Mouse (Mus musculus) neural tube, embryonic 12.5 days (tissue): Measurements from ENCODE around the gene Sap30bp. TPM values are rescaled to one million over a fixed set of nuclear protein-coding genes. Genes with fewer than 3 reads are reported as not detected.
A peak's percentile ranks its signal among the peaks of the same experiment; 100 is the strongest.

ENCODE experiments used
- ATAC-seq: fragments of 200-750 bp; cut with Nextera tagmentation; 2 replicates; pipeline ENCODE4 v1.8.0; 2017; ENCODE audit warnings: low read depth, mild to moderate bottlenecking, moderate TSS enrichment, moderate library complexity; ENCODE audit not compliant: low FRiP score
- H3K27ac ChIP-seq: fragments of 300-500 bp; sonication (generic); 2 replicates; pipeline ENCODE4 v1.5.1; 2016
- H3K27me3 ChIP-seq: fragments of 300-500 bp; sonication (generic); replicated peaks from 2 replicates; pipeline ENCODE4 v1.6.1; 2016; ENCODE audit warnings: mild to moderate bottlenecking
- H3K36me3 ChIP-seq: fragments of 300-500 bp; sonication (generic); 2 replicates; pipeline ENCODE4 v1.6.1; 2016; ENCODE audit warnings: mild to moderate bottlenecking
- H3K4me1 ChIP-seq: fragments of 300-500 bp; sonication (generic); 2 replicates; pipeline ENCODE4 v1.6.1; 2016
- H3K4me2 ChIP-seq: fragments of 300-500 bp; sonication (generic); replicated peaks from 2 replicates; pipeline ENCODE4 v1.6.1; 2016; ENCODE audit warnings: mild to moderate bottlenecking
- H3K4me3 ChIP-seq: fragments of 300-500 bp; sonication (generic); 2 replicates; pipeline ENCODE4 v1.5.1; 2016
- H3K9ac ChIP-seq: fragments of 300-500 bp; sonication (generic); 2 replicates; pipeline ENCODE4 v1.6.1; 2016; ENCODE audit warnings: mild to moderate bottlenecking
- H3K9me3 ChIP-seq: fragments of 300-500 bp; sonication (generic); 2 replicates; pipeline ENCODE4 v1.6.1; 2016; ENCODE audit warnings: mild to moderate bottlenecking
- WGBS: fragments of 180-500 bp; shearing (Covaris S2); methylation state at CpG from one replicate; pipeline ENCODE4 v1.1.7; 2016; 5-methylcytosine and 5-hydroxymethylcytosine counted together
- polyA plus RNA-seq: library from polyadenylated mRNA; unstranded; fragments of >200 nt; fragmentation: Nextera tagmentation; extraction: Ambion mirVana; gene quantifications from 2 replicates; pipeline ENCODE4 v1.2.1, GENCODE M21; 2016

The Sap30bp gene
- polyA plus RNA-seq, 1 experiment from 2014 or later = 54.8 TPM

DNA sequence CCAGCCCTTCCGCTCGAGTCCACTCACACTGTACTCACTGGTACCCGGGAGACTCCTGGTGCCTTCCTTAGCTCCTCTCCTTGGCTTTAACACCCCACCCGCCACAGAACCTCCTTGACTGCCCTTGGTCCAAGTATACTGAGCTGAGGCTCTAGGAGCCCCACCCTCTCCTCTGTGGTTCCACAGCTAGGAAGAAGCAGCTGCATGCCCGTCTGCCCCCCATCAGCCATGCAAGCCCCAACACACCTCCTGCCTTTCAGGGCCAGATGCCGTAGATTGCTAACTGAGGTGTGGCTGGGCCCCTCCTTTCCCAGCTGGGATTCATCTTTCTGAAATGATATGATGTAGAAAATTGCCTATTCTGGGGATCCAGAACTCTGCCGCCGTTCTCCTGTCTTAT is 12.2 kb downstream of the Sap30bp start:
- no peak for ATAC-seq
- Histone ChIP-seq H3K4me1 (peaks cover 5% of the 10 kb centered on the region; the same call in 1 of the 2 replicates), H3K4me3 (no peak overlapping the region), H3K36me3 (peaks cover 74% of the 10 kb centered on the region), H3K27me3 (no peaks in the 10 kb centered on the region), H3K9ac (no peak overlapping the region), H3K27ac (no peak overlapping the region), H3K4me2 (no peak overlapping the region), H3K9me3 (no peaks in the 10 kb centered on the region)
- WGBS = 94% methylated on average over 8 of the region's 8 CpGs

DNA sequence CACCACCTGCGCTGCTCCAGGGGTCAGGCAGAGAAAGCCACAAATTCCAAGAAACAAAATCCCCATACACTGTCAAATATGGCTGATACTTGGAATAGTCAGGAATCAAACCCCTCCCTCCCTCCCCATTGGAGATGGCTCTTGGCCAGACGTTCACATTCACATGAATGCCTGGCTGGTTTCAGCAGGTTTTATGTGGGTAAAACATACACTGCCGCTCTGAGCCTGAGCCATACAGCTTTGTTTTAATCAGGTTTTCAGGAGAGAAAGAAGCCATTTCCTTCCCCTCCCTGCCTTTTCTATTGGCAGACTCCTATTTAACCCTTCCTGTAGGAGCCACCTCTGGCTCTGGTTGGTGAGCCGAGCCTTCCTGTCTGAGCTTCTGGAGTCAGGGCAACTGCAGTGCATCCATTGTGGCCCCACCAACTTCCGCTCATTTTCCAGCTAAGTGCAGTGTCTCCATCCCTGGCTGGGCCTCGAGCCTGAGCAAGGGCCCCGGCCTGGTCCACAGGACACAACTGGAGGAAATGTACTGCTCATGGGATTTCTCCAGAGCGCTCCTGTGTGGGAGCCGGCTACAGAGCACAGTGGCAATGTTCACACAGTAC is 13.2 kb downstream of the Sap30bp start:
- ATAC-seq = no peak
- no peak overlapping the region for H3K4me3 ChIP-seq
- no peak overlapping the region for H3K4me2 ChIP-seq
- H3K9ac ChIP-seq = no peak overlapping the region
- H3K9me3 ChIP-seq = no peaks in the 10 kb centered on the region
- peaks cover 9% of the 10 kb centered on the region; the same call in 1 of the 2 replicates for H3K4me1 ChIP-seq
- no peaks in the 10 kb centered on the region for H3K27me3 ChIP-seq
- 89% methylated on average over 9 of the region's 9 CpGs for WGBS
- H3K36me3 ChIP-seq = peaks cover 72% of the 10 kb centered on the region
- H3K27ac ChIP-seq = no peak overlapping the region

DNA sequence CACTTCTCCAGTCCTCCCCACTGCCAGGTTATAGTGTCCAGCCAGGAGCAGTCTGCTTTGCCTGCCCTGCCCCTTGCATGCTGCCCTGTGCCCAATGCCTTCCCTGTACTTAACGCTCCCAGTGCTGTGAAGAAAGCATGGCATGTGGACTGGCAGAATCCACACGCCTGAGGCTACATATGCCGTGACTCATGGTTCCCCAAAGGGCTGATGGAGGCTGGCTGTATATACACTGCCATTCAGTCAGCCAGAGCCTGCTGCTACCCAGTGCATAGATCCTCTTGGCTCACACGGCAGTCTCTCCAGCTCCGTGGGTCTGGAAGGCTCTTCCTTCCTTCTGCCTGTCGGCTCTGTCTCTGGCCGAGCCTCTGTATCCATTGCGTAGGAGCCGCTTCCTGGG is 15.2 kb downstream of the Sap30bp start:
- Histone ChIP-seq H3K4me1 (peaks cover 9% of the 10 kb centered on the region; the same call in 1 of the 2 replicates), H3K4me2 (no peak overlapping the region), H3K9me3 (no peaks in the 10 kb centered on the region), H3K9ac (no peak overlapping the region), H3K4me3 (no peak overlapping the region), H3K27me3 (no peaks in the 10 kb centered on the region), H3K36me3 (peaks cover 71% of the 10 kb centered on the region), H3K27ac (no peak overlapping the region)
- no peak for ATAC-seq
- 93% methylated on average over 9 of the region's 9 CpGs for WGBS

DNA sequence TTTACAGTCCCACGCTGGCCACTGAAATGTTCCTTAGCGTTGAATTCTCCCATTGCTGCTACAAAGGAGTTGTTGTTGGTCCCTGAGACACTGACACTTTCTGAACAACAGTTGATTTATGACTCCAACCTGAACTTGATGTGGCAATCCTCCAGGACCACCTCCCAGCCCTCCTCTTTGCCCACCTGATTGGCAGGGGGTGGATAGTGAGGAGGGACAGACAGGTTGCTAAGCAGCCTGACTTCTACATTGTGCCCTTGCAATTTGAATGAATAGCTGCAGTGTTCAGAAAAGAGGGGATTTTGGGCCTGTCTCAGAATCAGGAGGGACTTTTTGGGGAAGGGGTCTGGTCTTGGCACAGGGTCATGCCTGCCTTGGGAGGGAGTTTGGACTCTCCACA is 17.6 kb downstream of the Sap30bp start:
- Histone ChIP-seq H3K4me1 (peaks cover 23% of the 10 kb centered on the region), H3K27ac (no peak overlapping the region), H3K27me3 (no peaks in the 10 kb centered on the region), H3K9ac (0 out of 2 replicates have a peak overlapping the region, but pooled peaks have one; percentile 29), H3K36me3 (peaks cover 76% of the 10 kb centered on the region), H3K4me2 (no peak overlapping the region), H3K9me3 (no peaks in the 10 kb centered on the region), H3K4me3 (no peak overlapping the region)
- ATAC-seq = no peak
- WGBS = 76% methylated on average over 2 of the region's 2 CpGs

DNA sequence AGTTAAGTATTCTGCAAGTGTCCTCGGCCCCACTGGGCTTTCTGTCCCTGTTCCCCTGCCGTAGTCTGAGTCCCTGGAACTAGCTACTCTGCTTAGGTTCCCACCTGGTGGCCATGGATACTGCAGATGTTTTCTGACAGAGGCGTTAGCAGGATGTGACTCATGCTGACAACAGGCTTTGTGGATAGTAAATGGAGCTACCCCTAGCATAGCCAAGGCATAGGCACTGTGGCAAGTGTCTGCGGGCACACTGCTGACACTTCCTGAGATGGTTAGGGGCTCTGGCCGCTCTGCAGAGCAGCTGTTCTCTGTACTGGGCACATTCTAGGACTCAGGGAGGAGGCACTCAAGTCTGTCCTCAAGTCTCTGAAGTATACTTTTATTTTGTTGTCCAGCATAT is 21.6 kb downstream of the Sap30bp start:
- no peak overlapping the region for H3K4me2 ChIP-seq
- H3K4me3 ChIP-seq = no peak overlapping the region
- H3K27ac ChIP-seq = 0 out of 2 replicates have a peak overlapping the region, but pooled peaks have one; percentile 6
- H3K9me3 ChIP-seq = no peaks in the 10 kb centered on the region
- peaks cover 43% of the 10 kb centered on the region for H3K4me1 ChIP-seq
- no peak overlapping the region for H3K9ac ChIP-seq
- H3K27me3 ChIP-seq = no peaks in the 10 kb centered on the region
- 87% methylated on average over 5 of the region's 5 CpGs for WGBS
- peaks cover 68% of the 10 kb centered on the region for H3K36me3 ChIP-seq
- no peak for ATAC-seq

DNA sequence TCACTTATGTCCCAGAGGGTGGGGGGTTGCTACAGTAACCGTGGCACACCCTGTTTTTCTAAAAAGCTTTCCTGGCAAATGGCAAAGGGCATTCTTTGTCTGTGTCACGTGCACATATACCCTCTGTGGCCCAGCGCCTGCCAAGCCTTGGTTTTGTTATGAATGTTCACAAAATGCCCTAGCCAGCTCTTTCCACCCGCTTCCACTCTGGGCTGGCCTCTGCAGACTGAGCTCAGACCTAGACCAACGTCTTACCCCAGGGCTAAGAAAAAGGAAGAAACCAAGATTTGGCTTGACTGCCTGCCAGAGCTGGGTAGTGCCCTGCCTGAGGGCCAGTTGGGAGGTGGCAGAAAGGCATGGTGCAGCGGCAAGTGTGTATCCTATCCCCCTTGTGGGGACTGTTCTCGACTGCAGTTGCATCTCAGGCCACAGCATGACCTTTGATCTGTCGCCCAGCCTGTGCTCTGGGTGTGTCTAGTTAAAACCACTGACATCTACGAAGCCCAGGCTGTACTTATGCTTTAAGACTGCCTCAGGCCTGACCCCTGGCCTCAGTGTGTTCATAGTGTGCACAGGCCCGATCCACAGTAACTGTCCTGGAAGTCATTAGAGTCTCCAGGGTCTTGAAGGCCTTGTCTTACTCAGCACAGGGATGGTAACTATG is 22.2 kb downstream of the Sap30bp start:
- Histone ChIP-seq H3K36me3 (peaks cover 68% of the 10 kb centered on the region), H3K9me3 (no peaks in the 10 kb centered on the region), H3K27me3 (no peaks in the 10 kb centered on the region), H3K9ac (no peak overlapping the region), H3K4me3 (no peak overlapping the region), H3K4me2 (no peak overlapping the region), H3K4me1 (peaks cover 37% of the 10 kb centered on the region), H3K27ac (no peak overlapping the region)
- 63% methylated on average over 10 of the region's 10 CpGs for WGBS
- no peak for ATAC-seq

DNA sequence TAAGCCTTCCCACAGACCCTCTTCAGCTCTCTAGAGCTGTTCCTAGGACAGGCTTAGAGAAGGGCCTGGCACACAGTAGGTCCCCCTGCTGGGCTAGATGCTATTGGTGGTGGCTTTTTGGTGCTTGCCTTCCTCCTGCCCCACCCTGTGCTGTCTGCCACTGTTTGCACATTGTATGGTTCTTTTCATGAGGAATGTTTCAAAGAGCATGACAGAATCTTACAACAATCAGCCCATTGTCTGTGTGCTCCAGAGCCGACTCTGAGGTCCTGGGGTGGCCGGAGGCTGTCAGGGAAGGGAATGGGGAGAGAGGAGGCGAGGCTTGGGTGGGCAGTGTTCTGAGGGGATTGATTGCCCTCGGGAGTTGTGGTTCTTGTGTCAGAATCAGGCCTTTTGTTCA is 23.4 kb downstream of the Sap30bp start:
- peak; percentile 86 for ATAC-seq
- H3K4me2 ChIP-seq = no peak overlapping the region
- 6% methylated on average over 4 of the region's 4 CpGs for WGBS
- H3K4me1 ChIP-seq = peaks cover 34% of the 10 kb centered on the region
- no peak overlapping the region for H3K4me3 ChIP-seq
- 0 out of 2 replicates have a peak overlapping the region, but pooled peaks have one; percentile 8 for H3K27ac ChIP-seq
- peaks cover 75% of the 10 kb centered on the region for H3K36me3 ChIP-seq
- no peaks in the 10 kb centered on the region for H3K9me3 ChIP-seq
- no peak overlapping the region; the same call in 1 of the 2 replicates for H3K9ac ChIP-seq
- H3K27me3 ChIP-seq = no peaks in the 10 kb centered on the region

DNA sequence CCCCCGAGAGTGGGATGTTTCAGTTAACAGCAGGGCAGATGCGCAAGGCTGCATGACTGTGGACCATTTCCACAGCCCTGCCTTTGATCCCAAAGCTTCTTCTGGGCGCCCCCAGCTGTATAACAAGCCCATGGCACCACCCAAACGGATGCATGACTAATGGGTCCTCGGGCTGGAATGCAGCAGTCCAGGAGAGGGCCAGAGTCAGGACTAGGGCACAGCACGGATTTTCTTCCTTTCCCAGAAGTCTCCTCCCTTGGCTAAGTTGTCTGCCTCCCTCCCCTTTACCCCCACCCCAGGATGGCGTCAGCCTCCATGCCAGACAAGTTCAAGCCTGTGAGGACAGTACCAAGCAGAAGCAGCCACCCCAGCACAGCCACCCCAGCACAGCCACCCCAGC is 24.9 kb downstream of the Sap30bp start:
- no peaks in the 10 kb centered on the region for H3K9me3 ChIP-seq
- 56% methylated on average over 7 of the region's 7 CpGs for WGBS
- H3K27ac ChIP-seq = no peak overlapping the region
- H3K36me3 ChIP-seq = peaks cover 76% of the 10 kb centered on the region
- no peaks in the 10 kb centered on the region for H3K27me3 ChIP-seq
- no peak overlapping the region for H3K4me3 ChIP-seq
- H3K4me2 ChIP-seq = no peak overlapping the region
- peaks cover 34% of the 10 kb centered on the region for H3K4me1 ChIP-seq
- ATAC-seq = no peak
- H3K9ac ChIP-seq = no peak overlapping the region

DNA sequence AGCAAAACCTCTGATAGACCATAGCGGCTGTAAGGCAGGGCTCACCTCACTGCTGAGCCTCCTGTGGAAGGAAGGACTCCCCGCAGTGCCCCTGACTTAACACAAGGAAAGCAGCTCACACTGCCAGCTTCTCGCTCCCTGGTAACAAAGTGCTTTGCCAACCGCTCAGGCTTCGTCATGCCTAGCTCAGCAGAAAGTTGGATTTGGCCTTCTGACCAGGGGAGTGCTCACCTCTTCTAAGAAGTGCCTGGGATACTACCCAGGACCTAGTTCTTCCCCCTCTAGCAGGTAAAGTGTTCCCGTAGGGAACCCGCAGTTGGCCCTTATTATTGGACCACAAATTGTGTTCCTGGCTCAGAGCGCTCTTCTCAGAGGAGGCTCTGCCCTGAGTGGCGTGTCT is 25.9 kb downstream of the Sap30bp start:
- H3K4me1 ChIP-seq = peaks cover 34% of the 10 kb centered on the region
- ATAC-seq = no peak
- no peaks in the 10 kb centered on the region for H3K9me3 ChIP-seq
- no peak overlapping the region for H3K4me2 ChIP-seq
- no peak overlapping the region for H3K4me3 ChIP-seq
- H3K27me3 ChIP-seq = no peaks in the 10 kb centered on the region
- H3K9ac ChIP-seq = no peak overlapping the region
- H3K27ac ChIP-seq = no peak overlapping the region
- 95% methylated on average over 9 of the region's 9 CpGs for WGBS
- peaks cover 78% of the 10 kb centered on the region for H3K36me3 ChIP-seq

DNA sequence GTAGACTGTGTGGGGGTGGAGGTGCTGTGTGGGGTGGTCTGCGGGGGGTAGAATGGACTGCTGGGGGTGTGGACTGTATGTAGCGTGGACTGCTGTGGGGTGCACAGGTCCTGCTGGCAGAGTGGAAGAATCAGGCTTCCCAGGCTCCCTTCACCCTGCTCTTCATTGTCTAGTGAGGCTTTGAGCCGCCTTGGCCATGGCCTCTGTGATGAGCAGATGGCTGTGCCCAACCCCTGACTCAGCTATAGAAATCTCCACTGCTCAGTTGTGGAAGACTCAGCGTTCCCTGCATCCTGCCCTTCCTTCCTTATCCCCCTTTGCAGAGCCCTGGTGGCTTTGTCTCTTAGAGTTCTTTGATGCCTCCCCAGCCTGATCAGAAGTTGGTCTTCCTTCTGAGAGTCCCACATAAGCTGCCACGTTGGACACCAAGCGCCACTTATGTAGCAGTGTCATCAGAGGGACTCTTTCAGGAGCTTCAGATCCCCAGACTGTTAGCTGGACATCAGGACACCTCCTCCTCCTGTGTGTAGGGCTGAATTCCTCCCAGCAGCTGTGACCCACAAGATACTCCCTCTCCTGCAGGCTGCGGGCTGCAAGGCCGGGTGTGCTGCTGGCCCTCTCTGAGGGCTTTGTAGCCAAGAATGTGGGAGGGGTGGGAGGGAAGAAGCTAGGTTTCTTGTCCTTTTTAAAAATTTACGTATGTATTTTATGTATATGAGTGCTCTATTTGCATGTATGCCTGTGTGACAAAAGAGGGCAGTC is 29.8 kb downstream of the Sap30bp start:
- no peak overlapping the region for H3K4me2 ChIP-seq
- H3K36me3 ChIP-seq = peaks cover 86% of the 10 kb centered on the region
- H3K27me3 ChIP-seq = no peaks in the 10 kb centered on the region
- no peak overlapping the region for H3K4me3 ChIP-seq
- H3K27ac ChIP-seq = no peak overlapping the region
- no peak overlapping the region for H3K9ac ChIP-seq
- no peaks in the 10 kb centered on the region for H3K9me3 ChIP-seq
- no peak for ATAC-seq
- H3K4me1 ChIP-seq = peaks cover 2% of the 10 kb centered on the region; the same call in 1 of the 2 replicates
- 92% methylated on average over 9 of the region's 9 CpGs for WGBS

DNA sequence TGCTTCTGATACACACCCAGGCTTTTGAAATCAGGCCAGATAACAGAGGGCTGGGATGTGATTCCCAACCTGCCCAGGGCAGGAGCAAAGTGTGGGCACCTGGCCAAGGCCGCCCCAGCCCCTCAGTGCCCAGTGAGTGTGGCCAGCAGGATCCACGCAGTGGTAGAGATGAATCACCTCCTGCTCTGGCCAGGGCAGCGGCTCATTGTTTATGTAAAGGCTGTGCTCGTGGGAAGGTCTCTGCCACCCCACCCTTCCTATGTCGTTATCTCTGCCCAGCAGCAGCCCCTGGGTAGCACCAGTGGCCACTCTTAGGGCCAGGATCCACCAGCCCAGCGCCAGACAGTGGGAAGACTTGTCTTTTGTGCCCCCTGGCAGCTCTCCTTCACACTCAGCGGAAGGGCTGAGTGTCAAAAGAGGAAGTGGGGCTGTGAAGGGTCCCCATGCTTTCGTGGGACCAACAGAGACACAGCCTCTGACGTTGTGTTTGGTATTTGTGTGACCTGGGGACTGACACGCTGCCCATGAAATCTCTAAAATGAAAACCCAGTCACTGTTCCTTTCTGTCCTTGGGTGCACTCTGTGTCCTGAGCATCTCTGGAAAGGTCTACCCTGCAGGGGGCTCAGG is 32.0 kb downstream of the Sap30bp start:
- Histone ChIP-seq H3K27me3 (no peaks in the 10 kb centered on the region), H3K4me1 (no peaks in the 10 kb centered on the region), H3K4me2 (no peak overlapping the region), H3K36me3 (peaks cover 72% of the 10 kb centered on the region), H3K4me3 (no peak overlapping the region), H3K9me3 (no peaks in the 10 kb centered on the region), H3K27ac (no peak overlapping the region), H3K9ac (no peak overlapping the region)
- no peak for ATAC-seq
- WGBS = 92% methylated on average over 10 of the region's 10 CpGs
